Mouse (Mus musculus): ENCODE measurements at regions not wholly inside any gene's neighbourhood (a gene's known extent, or its start where the extent isn't known, plus 50 kb on each side); places are given as distances from the start of the nearest gene placed in this dataset.

DNA sequence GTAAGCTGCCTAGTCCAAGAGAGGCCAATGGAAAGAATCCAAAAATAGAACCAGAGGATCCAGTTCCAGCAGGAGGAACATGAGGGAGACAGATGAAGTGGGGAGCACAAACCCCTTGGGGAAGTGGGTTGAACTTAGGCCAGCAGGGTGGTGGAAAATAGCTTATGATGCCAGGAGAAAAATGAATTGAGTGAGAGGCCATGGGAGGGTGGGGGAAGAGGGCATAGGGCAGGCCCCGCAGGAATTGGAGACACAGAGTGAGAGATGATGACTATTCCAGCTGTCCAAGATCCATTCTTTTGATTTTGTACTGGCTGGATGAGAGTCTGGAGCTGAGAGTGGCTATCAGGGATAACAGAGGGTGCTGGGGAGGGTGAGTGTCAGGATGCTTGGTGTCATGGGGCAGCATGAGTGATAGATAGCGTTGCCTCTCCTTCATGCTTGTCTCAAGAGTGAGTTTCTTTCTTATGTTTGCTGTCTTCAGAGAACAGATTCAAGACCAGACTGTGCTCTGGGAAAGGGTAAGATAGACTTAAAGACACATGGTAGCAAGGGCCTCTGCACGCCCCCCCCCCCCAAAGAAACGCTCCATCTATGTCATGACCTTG is 90.3 kb upstream of the Tnp1 start:
- Histone ChIP-seq H3K36me3 (no peaks in the 10 kb centered on the region), H3K4me1 (no peaks in the 10 kb centered on the region), H3K9me3 (no peaks in the 10 kb centered on the region), H3K27me3 (no peaks in the 10 kb centered on the region), H3K27ac (replicated peaks) (no peak overlapping the region), H3K4me2 (replicated peaks) (no peak overlapping the region), H3K9ac (replicated peaks) (no peak overlapping the region), H3K4me3 (no peak overlapping the region)
- ATAC-seq (replicated peaks): no peak
- 87% methylated on average over 4 of the region's 4 CpGs for WGBS

DNA sequence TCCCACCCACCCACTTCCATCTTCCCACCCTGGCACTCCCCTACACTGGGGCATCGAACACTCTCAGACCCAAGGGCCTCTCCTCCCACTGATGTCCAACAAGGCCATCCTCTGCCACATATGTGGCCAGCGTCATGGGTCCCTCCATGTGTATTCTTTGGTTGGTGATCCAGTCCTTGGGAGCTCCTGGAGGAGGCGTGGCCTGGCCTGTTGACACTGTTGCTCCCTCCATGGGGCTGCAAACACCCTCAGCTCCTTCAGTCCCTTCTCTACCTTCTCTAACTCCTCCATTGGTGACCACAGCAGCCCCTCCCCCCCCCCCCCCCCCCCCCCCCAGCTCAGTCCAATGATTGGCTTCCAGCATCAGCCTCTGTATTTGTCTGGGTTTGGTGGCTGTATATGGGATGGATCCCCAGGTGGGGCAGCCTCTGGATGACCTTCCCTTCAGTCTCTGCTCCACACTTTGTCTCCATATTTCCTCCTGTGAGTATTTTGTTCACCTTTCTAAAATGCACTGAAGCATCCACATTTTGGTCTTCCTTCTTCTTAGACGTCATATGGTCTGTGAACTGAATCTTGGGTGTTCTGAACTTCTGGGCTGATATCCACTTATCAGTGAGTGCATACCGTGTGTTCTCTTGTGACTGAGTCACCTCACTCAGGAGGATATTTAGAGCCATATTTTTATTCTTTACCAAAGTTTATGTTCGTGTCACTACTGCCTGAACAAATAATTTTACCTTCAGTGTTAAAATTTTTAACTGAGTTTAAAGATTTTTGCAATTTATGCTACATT is 82.1 kb upstream of the Tnp1 start:
- Histone ChIP-seq H3K9me3 (no peaks in the 10 kb centered on the region), H3K4me2 (replicated peaks) (no peak overlapping the region), H3K27me3 (no peaks in the 10 kb centered on the region), H3K27ac (replicated peaks) (no peak overlapping the region), H3K4me3 (no peak overlapping the region), H3K36me3 (no peaks in the 10 kb centered on the region), H3K9ac (replicated peaks) (no peak overlapping the region), H3K4me1 (no peaks in the 10 kb centered on the region)
- no peak for ATAC-seq (replicated peaks)
- 87% methylated on average over 6 of the region's 6 CpGs for WGBS

DNA sequence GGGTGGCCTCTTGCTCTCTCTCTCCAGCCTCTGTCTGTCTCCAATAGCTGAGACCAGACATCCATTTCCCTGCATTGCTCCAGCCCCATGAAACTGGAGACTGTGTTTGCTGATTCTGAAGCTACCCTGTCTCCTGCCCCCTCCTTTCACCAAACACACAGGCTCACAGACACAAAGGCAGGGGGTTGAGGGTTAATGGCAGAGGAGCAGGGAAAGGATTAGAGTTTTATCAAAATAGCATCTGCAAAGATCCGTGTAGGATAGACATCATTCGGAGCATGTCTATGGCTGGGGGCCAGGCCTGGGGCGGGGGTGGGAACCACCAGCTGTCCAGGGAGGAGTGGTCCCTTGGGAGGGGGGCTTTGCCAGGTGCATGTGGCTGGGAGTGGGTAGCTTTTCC is 73.9 kb upstream of the Tnp1 start:
- Histone ChIP-seq H3K9me3 (no peaks in the 10 kb centered on the region), H3K4me3 (no peak overlapping the region), H3K4me1 (peaks cover 4% of the 10 kb centered on the region; the same call in 1 of the 2 replicates), H3K9ac (replicated peaks) (no peak overlapping the region), H3K27me3 (no peaks in the 10 kb centered on the region), H3K27ac (replicated peaks) (no peak overlapping the region), H3K4me2 (replicated peaks) (no peak overlapping the region), H3K36me3 (no peaks in the 10 kb centered on the region)
- 19% methylated on average over 3 of the region's 3 CpGs for WGBS
- no peak for ATAC-seq (replicated peaks)

DNA sequence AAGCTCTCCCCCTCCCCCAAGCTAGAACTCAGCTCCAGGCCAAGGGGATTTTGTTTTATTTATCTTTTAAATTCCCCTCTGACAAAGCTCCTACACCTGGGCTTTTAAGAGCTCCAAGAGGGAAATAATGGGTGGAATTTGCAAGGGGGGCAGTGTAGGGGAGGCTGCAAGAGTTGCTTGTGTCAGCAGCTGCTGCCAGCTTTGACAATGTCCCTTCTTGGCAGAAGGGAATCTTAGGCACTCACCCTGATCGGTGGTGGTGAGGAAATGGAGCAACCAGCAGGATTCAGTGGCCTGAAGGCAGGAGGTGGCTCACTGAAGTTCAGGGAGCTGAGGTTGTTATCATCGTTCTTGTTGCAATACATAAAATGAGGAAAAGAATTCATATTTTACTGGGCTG is 72.8 kb upstream of the Tnp1 start:
- no peaks in the 10 kb centered on the region for H3K27me3 ChIP-seq
- WGBS: 23% methylated on average over 2 of the region's 2 CpGs
- H3K27ac ChIP-seq (replicated peaks): no peak overlapping the region
- peaks cover 4% of the 10 kb centered on the region; the same call in 1 of the 2 replicates for H3K4me1 ChIP-seq
- no peak overlapping the region for H3K4me3 ChIP-seq
- no peak for ATAC-seq (replicated peaks)
- no peak overlapping the region for H3K4me2 ChIP-seq (replicated peaks)
- no peaks in the 10 kb centered on the region for H3K36me3 ChIP-seq
- no peaks in the 10 kb centered on the region for H3K9me3 ChIP-seq
- H3K9ac ChIP-seq (replicated peaks): no peak overlapping the region

DNA sequence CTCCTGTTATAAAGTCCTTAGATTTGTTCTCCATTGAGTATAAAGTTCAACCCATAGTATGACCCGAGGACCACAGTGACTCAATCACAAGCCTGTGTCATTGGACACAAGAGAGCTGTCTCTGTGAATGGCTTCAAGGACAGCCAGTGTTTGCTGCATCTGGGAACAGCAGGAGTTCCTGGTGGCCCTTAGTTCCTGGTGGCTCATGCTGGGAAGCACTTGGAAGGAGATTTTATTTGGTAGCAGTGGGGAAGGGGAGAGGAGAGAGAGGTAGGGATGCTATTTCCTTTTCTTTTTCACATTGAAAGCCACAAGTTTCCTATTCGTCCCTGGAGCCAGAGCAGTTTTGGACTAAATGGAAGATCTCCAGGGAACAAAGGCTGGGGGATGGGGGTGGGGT is 69.2 kb upstream of the Tnp1 start:
- Histone ChIP-seq H3K4me2 (replicated peaks) (no peak overlapping the region), H3K27ac (replicated peaks) (no peak overlapping the region), H3K4me1 (peaks cover 4% of the 10 kb centered on the region; the same call in 1 of the 2 replicates), H3K9me3 (no peaks in the 10 kb centered on the region), H3K36me3 (no peaks in the 10 kb centered on the region), H3K4me3 (no peak overlapping the region), H3K27me3 (no peaks in the 10 kb centered on the region), H3K9ac (replicated peaks) (no peak overlapping the region)
- no peak for ATAC-seq (replicated peaks)
- WGBS: 6% methylated on average over 2 of the region's 2 CpGs

DNA sequence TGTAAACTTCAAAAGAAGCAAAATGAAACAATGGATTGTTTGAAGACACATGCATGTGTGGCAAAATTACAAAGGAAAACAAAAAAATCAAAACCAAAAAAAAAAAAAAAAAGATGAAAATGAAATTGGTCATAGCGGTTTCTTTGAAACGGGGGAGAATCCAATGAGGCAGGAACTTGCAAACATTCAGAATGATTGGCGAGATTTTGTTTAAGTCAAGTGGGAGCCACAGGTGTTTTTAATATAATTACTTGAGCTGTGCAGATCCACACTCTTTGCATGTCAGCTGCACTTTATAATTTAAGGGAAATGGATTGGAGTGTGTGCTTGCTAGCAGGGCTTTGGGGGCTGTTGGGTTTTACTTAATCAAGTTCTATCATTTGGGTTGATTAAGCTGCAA is 67.7 kb upstream of the Tnp1 start:
- H3K4me2 ChIP-seq (replicated peaks): no peak overlapping the region
- H3K27me3 ChIP-seq: no peaks in the 10 kb centered on the region
- H3K9ac ChIP-seq (replicated peaks): no peak overlapping the region
- no peak overlapping the region for H3K4me3 ChIP-seq
- no peak overlapping the region for H3K27ac ChIP-seq (replicated peaks)
- H3K4me1 ChIP-seq: no peaks in the 10 kb centered on the region
- WGBS: 83% methylated on average over 3 of the region's 3 CpGs
- no peaks in the 10 kb centered on the region for H3K36me3 ChIP-seq
- H3K9me3 ChIP-seq: no peaks in the 10 kb centered on the region
- no peak for ATAC-seq (replicated peaks)

DNA sequence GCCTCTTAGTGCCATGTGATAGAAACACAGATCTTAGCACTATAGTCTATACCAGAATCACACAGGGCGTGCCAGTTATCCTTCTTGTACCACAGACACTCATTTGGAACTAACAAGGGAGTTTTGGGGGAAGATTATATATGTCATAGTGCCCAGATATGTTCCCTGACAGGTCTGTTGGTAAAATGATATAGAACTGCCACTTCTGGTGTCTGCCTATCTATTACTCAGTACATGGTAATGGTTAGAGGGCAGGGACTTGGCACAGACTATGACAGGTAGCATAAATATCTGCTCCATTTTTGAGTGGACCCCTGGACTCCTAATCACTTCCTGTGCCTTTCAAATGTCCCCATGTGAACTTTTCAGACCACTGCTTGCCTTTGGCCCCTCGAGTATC is 63.8 kb upstream of the Tnp1 start:
- H3K27me3 ChIP-seq: no peaks in the 10 kb centered on the region
- H3K4me1 ChIP-seq: no peaks in the 10 kb centered on the region
- H3K9ac ChIP-seq (replicated peaks): no peak overlapping the region
- no peak overlapping the region for H3K27ac ChIP-seq (replicated peaks)
- no peak overlapping the region for H3K4me2 ChIP-seq (replicated peaks)
- 89% methylated on average over 2 of the region's 2 CpGs for WGBS
- no peaks in the 10 kb centered on the region for H3K9me3 ChIP-seq
- no peak overlapping the region for H3K4me3 ChIP-seq
- no peak for ATAC-seq (replicated peaks)
- H3K36me3 ChIP-seq: no peaks in the 10 kb centered on the region

DNA sequence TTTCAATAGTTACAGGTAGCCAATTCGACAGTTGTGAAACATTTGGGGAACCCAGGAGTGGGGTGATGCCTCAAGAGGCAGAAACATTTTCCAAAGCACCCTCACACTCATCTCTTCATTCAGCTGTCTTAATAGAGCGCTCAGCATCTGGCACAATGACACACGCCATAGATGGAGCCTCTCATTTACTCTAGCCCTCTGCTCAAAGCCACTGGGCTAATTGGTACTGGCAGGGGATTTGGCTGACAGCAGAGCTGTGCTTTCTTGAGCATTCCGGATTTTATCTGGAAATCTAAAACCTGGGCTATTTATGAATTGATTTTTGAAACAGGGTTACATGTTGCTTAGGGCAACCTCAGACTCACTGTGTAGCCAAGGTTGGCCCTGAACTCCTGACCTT is 61.4 kb upstream of the Tnp1 start:
- Histone ChIP-seq H3K9ac (replicated peaks) (no peak overlapping the region), H3K27me3 (no peaks in the 10 kb centered on the region), H3K27ac (replicated peaks) (no peak overlapping the region), H3K9me3 (no peaks in the 10 kb centered on the region), H3K4me2 (replicated peaks) (no peak overlapping the region), H3K4me1 (no peaks in the 10 kb centered on the region), H3K4me3 (no peak overlapping the region), H3K36me3 (no peaks in the 10 kb centered on the region)
- no peak for ATAC-seq (replicated peaks)
- WGBS: 67% methylated on average over 4 of the region's 4 CpGs

DNA sequence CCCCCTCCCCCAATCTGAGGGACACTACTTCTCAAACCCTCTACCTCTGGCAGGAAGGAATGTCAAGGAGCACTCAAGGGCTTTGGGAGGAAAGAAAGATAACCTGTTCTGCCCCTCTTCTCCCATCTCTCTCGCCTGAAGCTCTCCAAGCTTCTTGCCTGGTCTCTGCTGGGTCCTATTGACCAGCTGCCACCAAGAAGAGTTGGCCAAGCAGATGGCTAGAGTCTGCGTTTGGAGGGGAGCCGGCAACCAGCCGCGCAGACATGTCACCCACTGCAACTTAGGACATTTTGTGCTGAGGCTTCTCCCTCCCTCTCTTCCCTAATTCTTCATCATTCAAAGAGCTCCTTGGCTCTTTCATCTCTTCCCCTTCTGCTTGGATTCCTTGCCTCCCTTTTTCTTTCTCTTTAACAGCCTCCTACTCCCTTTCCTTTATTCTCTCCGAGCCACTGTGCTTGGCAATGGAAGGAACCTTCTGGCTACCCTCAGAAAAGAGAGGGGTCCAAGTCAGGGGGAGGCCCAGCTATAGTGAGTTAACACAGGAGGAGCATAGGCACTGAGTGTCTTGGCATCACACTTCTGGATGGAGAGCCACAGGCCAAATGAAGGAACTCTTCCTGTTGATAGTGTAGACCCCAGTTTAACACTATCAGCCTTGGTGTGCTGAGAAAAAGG is 60.1 kb upstream of the Tnp1 start:
- H3K27me3 ChIP-seq: no peaks in the 10 kb centered on the region
- H3K9ac ChIP-seq (replicated peaks): no peak overlapping the region
- no peaks in the 10 kb centered on the region for H3K4me1 ChIP-seq
- 81% methylated on average over 6 of the region's 6 CpGs for WGBS
- no peak overlapping the region for H3K4me2 ChIP-seq (replicated peaks)
- H3K9me3 ChIP-seq: no peaks in the 10 kb centered on the region
- H3K4me3 ChIP-seq: no peak overlapping the region
- H3K27ac ChIP-seq (replicated peaks): no peak overlapping the region
- ATAC-seq (replicated peaks): no peak
- H3K36me3 ChIP-seq: no peaks in the 10 kb centered on the region

DNA sequence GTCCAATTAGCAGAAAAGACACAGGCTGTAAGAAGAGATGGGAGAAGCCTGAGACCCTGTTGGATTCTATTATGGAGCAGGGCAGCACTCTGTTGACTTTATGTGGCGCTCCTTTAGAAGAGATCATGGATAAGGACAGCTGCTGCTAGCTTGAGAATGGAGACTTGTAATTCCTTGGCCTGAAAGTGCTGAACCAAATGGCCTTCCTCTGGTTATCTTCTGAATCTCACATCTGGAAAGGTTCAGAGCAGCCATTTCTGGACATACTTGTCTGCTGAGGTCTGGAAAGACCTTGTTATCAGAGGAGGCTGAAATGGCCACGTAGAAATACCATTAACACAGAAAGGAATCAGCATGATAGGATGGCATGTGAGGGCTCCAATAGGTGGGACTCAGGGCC is 59.5 kb upstream of the Tnp1 start:
- Histone ChIP-seq H3K27me3 (no peaks in the 10 kb centered on the region), H3K36me3 (no peaks in the 10 kb centered on the region), H3K4me2 (replicated peaks) (no peak overlapping the region), H3K4me1 (no peaks in the 10 kb centered on the region), H3K4me3 (no peak overlapping the region), H3K9ac (replicated peaks) (no peak overlapping the region), H3K27ac (replicated peaks) (no peak overlapping the region), H3K9me3 (no peaks in the 10 kb centered on the region)
- no peak for ATAC-seq (replicated peaks)
- WGBS: 96% methylated on average over 2 of the region's 2 CpGs

DNA sequence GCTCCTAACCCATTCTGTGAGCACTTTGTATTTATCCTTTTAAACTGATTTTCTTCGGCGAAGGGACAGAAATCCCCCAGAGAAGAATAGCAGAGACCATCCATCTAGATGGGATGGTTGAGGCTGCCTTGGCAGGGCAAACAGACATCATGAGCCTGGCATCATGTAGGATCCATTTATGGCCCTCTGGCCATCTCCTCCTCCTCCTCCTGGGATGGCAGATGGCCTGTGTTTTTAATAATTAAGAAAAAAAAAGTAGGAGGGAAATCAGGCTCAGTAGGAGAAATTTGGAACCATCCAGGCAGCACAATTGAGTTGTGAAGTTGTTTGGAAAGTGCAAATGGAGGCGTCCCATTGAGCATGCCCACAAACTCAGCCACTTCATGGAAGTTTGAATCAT is 58.8 kb upstream of the Tnp1 start:
- H3K9me3 ChIP-seq: no peaks in the 10 kb centered on the region
- no peak overlapping the region for H3K27ac ChIP-seq (replicated peaks)

DNA sequence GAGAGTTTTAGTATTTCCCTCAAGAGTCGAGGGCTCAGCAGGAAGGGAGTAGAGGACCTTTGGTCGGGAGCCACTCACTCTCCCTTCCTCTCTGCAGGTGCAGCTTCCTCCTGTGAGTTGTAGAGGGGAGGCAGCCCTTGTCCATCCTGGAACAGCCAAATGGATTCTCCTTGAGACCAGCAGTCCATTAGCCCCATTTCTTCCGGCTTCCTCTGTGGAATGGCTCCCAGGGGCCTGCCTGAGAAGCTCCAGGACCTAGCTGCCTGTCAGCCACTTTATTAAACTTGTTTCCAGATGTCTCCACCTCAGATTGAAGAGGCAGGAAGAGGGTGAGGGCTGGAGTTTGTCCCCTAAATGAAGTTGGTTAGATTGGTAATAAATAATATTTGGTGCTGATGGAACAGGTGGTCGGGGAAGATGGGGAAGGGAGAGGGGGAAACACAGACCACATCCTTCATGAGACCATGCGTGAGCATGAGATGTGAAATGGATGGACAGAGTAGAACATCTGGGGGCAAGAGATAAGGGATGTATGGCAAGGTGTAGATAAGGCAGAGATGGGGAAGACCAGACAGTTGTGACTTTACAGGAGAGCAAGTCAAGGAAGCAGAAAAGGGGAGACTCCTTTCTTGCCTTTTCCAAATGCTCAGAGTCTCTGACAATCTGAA is 56.7 kb upstream of the Tnp1 start:
- H3K36me3 ChIP-seq: no peaks in the 10 kb centered on the region
- H3K4me1 ChIP-seq: no peaks in the 10 kb centered on the region
- H3K9ac ChIP-seq (replicated peaks): no peak overlapping the region
- WGBS: 83% methylated on average over 5 of the region's 5 CpGs
- ATAC-seq (replicated peaks): no peak
- no peak overlapping the region for H3K4me2 ChIP-seq (replicated peaks)
- no peaks in the 10 kb centered on the region for H3K27me3 ChIP-seq
- H3K27ac ChIP-seq (replicated peaks): no peak overlapping the region
- H3K9me3 ChIP-seq: no peaks in the 10 kb centered on the region
- H3K4me3 ChIP-seq: no peak overlapping the region

More for the DNA sequence above, 58.8 kb upstream of the Tnp1 start:
- Histone ChIP-seq H3K27me3 (no peaks in the 10 kb centered on the region), H3K4me1 (no peaks in the 10 kb centered on the region), H3K4me3 (no peak overlapping the region), H3K4me2 (replicated peaks) (no peak overlapping the region), H3K9ac (replicated peaks) (no peak overlapping the region), H3K36me3 (no peaks in the 10 kb centered on the region)
- 84% methylated on average over 3 of the region's 3 CpGs for WGBS
- ATAC-seq (replicated peaks): no peak
